Mouse (Mus musculus) kidney, embryonic 14.5 days (tissue): ENCODE measurements around the gene Mcm9. TPM values are rescaled to one million over a fixed set of nuclear protein-coding genes. Genes with fewer than 3 reads are reported as not detected.
A peak's percentile ranks its signal among the peaks of the same experiment; 100 is the strongest.

Experiments used
- ATAC-seq: fragments of 200-750 bp; cut with Nextera tagmentation; 2 replicates; pipeline ENCODE4 v1.8.0; 2017; ENCODE audit warnings: moderate number of reproducible peaks, mild to moderate bottlenecking, moderate TSS enrichment, moderate library complexity; ENCODE audit not compliant: low FRiP score, low TSS enrichment
- H3K27ac ChIP-seq: fragments of 300-500 bp; sonication (generic); 2 replicates; pipeline ENCODE4 v1.5.1; 2014; ENCODE audit warnings: low read depth, mild to moderate bottlenecking, low read length, moderate library complexity, mixed read lengths
- H3K27me3 ChIP-seq: fragments of 300-500 bp; sonication (generic); 2 replicates; pipeline ENCODE4 v1.6.1; 2014; ENCODE audit warnings: mild to moderate bottlenecking, low read length; ENCODE audit not compliant: control insufficient read depth, insufficient read depth
- H3K36me3 ChIP-seq: fragments of 300-500 bp; sonication (generic); 2 replicates; pipeline ENCODE4 v1.6.1; 2014; ENCODE audit warnings: low read length, mixed read lengths; ENCODE audit not compliant: control insufficient read depth, insufficient read depth
- H3K4me1 ChIP-seq: fragments of 300-500 bp; sonication (generic); 2 replicates; pipeline ENCODE4 v1.6.1; 2014; ENCODE audit warnings: low read length, mixed read lengths; ENCODE audit not compliant: control insufficient read depth, insufficient read depth
- H3K4me2 ChIP-seq: fragments of 300-500 bp; sonication (generic); replicated peaks from 2 replicates; pipeline ENCODE4 v1.6.1; 2014; ENCODE audit warnings: low read depth, mild to moderate bottlenecking, low read length
- H3K4me3 ChIP-seq: fragments of 300-500 bp; sonication (generic); 2 replicates; pipeline ENCODE4 v1.5.1; 2014; ENCODE audit warnings: mild to moderate bottlenecking, low read length
- H3K9ac ChIP-seq: fragments of 300-500 bp; sonication (generic); 2 replicates; pipeline ENCODE4 v1.6.1; 2014; ENCODE audit warnings: low read depth, mild to moderate bottlenecking, low read length, moderate library complexity
- H3K9me3 ChIP-seq: fragments of 300-500 bp; sonication (generic); 2 replicates; pipeline ENCODE4 v1.6.1; 2016; ENCODE audit warnings: low read length; ENCODE audit not compliant: control insufficient read depth
- WGBS: fragments of 180-500 bp; shearing (Covaris S2); extraction: QIAGEN DNeasy Blood & Tissue Kit; methylation state at CpG from one replicate; pipeline ENCODE4 v1.1.7; 2014; 5-methylcytosine and 5-hydroxymethylcytosine counted together
- polyA plus RNA-seq: library from polyadenylated mRNA; unstranded; fragments of >200 nt; fragmentation: Nextera tagmentation; extraction: Ambion mirVana; gene quantifications from 2 replicates; pipeline ENCODE4 v1.2.1, GENCODE M21; 2014

Mcm9 gene
- polyA plus RNA-seq, 1 experiment from 2014 or later = 18.8 TPM

- Histone ChIP-seq H3K27ac (no peak overlapping the region), H3K9me3 (no peaks in the 10 kb centered on the region), H3K27me3 (no peaks in the 10 kb centered on the region), H3K4me2 (no peak overlapping the region), H3K4me1 (no peaks in the 10 kb centered on the region), H3K4me3 (no peak overlapping the region), H3K36me3 (peaks cover 49% of the 10 kb centered on the region), H3K9ac (no peak overlapping the region)
- ATAC-seq = no peak
- WGBS = 81% methylated on average over 8 of the region's 8 CpGs
Observed at GRCm38 (mm10) chr10:53615850-53616616, 14.2 kb downstream of the Mcm9 start.

GRCm38 (mm10) chr10:53613955-53614354 lies 16.3 kb downstream of the Mcm9 start:
- Histone ChIP-seq H3K36me3 (peaks cover 53% of the 10 kb centered on the region), H3K4me1 (no peaks in the 10 kb centered on the region), H3K9ac (no peak overlapping the region), H3K9me3 (no peaks in the 10 kb centered on the region), H3K4me3 (no peak overlapping the region), H3K4me2 (no peak overlapping the region), H3K27me3 (no peaks in the 10 kb centered on the region), H3K27ac (no peak overlapping the region)
- 55% methylated on average over 1 of the region's 1 CpGs for WGBS
- ATAC-seq = no peak

GRCm38 (mm10) chr10:53612172-53612571 lies 18.1 kb downstream of the Mcm9 start:
- H3K4me1 ChIP-seq = no peaks in the 10 kb centered on the region
- H3K27me3 ChIP-seq = no peaks in the 10 kb centered on the region
- peaks cover 64% of the 10 kb centered on the region for H3K36me3 ChIP-seq
- no peak for ATAC-seq
- no peaks in the 10 kb centered on the region for H3K9me3 ChIP-seq
- WGBS = 58% methylated on average over 1 of the region's 1 CpGs
- H3K4me3 ChIP-seq = no peak overlapping the region
- H3K4me2 ChIP-seq = no peak overlapping the region
- no peak overlapping the region for H3K9ac ChIP-seq
- H3K27ac ChIP-seq = no peak overlapping the region

DNA sequence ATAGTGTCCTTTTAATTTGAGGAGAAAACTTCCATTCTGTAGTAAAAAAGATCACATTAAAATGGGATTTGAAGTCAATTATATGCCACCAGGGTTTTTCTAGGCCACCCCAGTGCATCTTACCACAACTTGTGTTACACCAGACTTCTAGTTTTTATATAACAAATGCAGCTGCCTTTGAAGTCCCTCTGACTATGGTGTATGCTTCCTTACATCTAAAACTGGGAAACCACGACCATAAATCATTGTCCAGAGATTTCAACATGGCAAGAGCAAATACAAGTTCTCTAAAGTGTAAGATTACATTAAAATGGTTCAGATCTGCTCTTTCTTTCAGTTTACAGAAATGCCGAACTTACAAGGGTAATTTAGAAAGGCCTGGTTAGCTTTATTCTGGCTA lies 22.0 kb downstream of the Mcm9 start:
- no peak overlapping the region for H3K27ac ChIP-seq
- H3K27me3 ChIP-seq = no peaks in the 10 kb centered on the region
- ATAC-seq = no peak
- no peaks in the 10 kb centered on the region for H3K9me3 ChIP-seq
- 69% methylated on average over 2 of the region's 2 CpGs for WGBS
- no peaks in the 10 kb centered on the region for H3K4me1 ChIP-seq
- H3K4me3 ChIP-seq = no peak overlapping the region
- H3K4me2 ChIP-seq = no peak overlapping the region
- no peak overlapping the region for H3K9ac ChIP-seq
- peaks cover 75% of the 10 kb centered on the region for H3K36me3 ChIP-seq

DNA sequence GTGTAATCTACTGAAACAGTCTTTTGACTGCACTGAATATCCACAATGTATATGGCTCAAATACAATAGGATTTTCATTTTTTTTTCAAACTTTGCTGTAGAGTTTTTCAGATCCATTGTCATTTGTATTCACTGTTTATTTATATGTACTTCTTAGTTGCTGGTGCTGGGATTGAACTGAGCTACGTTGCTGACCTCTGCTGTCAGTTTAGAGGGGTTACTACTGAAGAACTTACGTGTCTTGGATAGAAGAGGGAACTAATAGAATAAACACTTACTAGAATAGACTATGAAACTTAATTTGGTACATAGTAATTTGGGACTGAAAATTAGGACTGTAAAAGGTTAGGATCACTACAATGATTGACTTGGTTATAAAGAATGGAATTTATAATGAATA lies 24.9 kb downstream of the Mcm9 start:
- no peak overlapping the region for H3K9ac ChIP-seq
- no peak overlapping the region for H3K27ac ChIP-seq
- H3K4me1 ChIP-seq = no peaks in the 10 kb centered on the region
- H3K36me3 ChIP-seq = peaks cover 74% of the 10 kb centered on the region
- H3K4me3 ChIP-seq = no peak overlapping the region
- no peaks in the 10 kb centered on the region for H3K27me3 ChIP-seq
- H3K9me3 ChIP-seq = no peaks in the 10 kb centered on the region
- WGBS = 68% methylated on average over 2 of the region's 2 CpGs
- no peak for ATAC-seq
- H3K4me2 ChIP-seq = no peak overlapping the region

- Histone ChIP-seq H3K4me3 (peak overlapping the region; percentile 26), H3K27ac (no peak overlapping the region)
- 54% methylated on average over 5 of the region's 5 CpGs for WGBS
Observed at GRCm38 (mm10) chr10:53598821-53599220, 31.4 kb downstream of the Mcm9 start.

DNA sequence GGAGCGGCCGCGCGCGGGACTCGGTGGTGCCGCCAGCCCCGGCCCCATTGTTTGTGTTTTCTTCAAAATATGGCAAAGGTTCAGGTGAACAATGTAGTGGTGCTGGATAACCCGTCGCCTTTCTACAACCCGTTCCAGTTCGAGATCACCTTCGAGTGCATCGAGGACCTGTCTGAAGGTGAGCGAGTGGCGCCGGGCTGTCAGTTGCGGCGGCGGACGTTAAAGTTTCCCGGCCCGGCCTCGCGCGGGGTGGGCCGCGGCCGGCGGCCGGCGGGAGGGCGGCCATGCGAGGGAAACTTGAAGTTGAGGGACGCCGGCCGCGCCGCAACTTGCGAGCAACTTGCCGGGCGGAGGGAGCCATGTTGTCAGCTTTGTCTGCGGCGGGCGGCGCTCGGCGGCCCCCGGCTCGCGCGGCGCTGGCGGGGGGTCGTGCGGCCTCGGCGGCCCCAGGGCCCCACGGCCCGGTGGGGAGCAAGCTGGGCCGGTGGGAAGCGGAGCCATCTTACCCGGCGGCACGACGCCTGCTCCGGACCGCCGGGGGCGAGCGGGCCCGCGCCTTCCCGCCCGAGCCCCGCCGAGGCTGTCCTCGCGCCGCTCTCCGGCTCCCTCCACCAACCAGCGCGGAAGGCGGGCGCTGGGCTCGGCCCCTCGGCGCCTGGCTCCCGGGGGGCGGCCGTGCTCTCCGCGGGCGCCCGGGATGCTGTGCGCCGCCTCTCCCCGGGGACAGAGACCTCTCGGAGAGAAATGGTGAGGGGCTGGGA lies 32.9 kb downstream of the Mcm9 start:
- WGBS = under 1% methylated on average over 79 of the region's 99 CpGs
- ATAC-seq = peak; percentile 32
- peaks cover 11% of the 10 kb centered on the region for H3K4me1 ChIP-seq
- peaks cover 11% of the 10 kb centered on the region; the same call in 1 of the 2 replicates for H3K36me3 ChIP-seq
- peak overlapping the region; percentile 94 for H3K4me3 ChIP-seq
- peak overlapping the region; percentile 99 for H3K9ac ChIP-seq
- no peaks in the 10 kb centered on the region for H3K9me3 ChIP-seq
- H3K4me2 ChIP-seq = peak overlapping the region; percentile 53
- peak overlapping the region; percentile 99 for H3K27ac ChIP-seq
- H3K27me3 ChIP-seq = no peaks in the 10 kb centered on the region

More at GRCm38 (mm10) chr10:53598821-53599220, 31.4 kb downstream of the Mcm9 start:
- H3K9ac ChIP-seq = 0 out of 2 replicates have a peak overlapping the region, but pooled peaks have one; percentile 23
- no peak for ATAC-seq
- H3K9me3 ChIP-seq = no peaks in the 10 kb centered on the region
- peak overlapping the region; percentile 41 for H3K4me2 ChIP-seq
- H3K4me1 ChIP-seq = peaks cover 11% of the 10 kb centered on the region
- no peaks in the 10 kb centered on the region for H3K27me3 ChIP-seq
- peaks cover 26% of the 10 kb centered on the region for H3K36me3 ChIP-seq

DNA sequence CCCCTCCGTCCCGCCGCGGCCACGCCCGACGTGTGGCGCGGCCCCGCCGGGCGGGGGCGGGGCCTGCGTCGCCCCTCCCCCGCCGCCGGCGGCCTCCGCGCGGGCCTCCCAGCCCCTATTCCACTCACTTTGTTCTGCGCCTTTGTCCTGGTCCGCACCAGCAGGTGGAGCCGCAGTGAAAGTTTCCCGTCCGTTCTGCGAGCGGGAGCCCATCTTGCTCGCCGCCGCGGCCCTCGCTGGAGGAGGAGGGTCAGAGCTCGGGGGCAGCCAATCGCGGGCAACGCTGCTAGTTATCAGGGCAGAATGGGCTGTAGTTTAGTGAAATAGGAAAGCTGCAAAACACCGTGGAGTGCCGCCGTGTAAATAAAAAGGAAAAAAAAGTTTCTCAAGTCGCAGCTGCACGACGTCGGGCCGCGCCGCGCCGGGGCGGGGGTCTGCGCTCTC lies 33.5 kb downstream of the Mcm9 start, which contains the start of gene Asf1a:
Asf1a (plus strand) TSS at position 81 of the 444 bp plus-strand sequence.
- Histone ChIP-seq H3K27ac (peak within 1 kb of the TSS; percentile 99), H3K36me3 (peaks cover 9% of the 10 kb centered on the region; the same call in 1 of the 2 replicates), H3K4me3 (peak within 1 kb of the TSS; percentile 94), H3K9me3 (no peaks in the 10 kb centered on the region), H3K27me3 (no peaks in the 10 kb centered on the region), H3K9ac (peak within 1 kb of the TSS; percentile 99), H3K4me2 (peak within 1 kb of the TSS; percentile 53), H3K4me1 (peaks cover 11% of the 10 kb centered on the region)
- whole genome bisulfite sequencing = under 1% methylated on average over 52 of the region's 52 CpGs
- peak; percentile 97 for ATAC-seq
